Mouse (Mus musculus) cerebellum, adult 2 months (tissue): Measurements from ENCODE around the gene Tec.

Experiments
- CTCF ChIP-seq: fragments of 200-500 bp; IDR thresholded peaks from 2 replicates; pipeline ENCODE4 v1.5.1; 2011; ENCODE audit warnings: low read depth, mild to moderate bottlenecking, control low read depth, low read length, moderate library complexity, borderline replicate concordance; ENCODE audit not compliant: insufficient read depth
- POLR2A ChIP-seq: fragments of 200-500 bp; IDR thresholded peaks from 2 replicates; pipeline ENCODE4 v1.6.1; 2011; ENCODE audit warnings: low read length, control low read depth, borderline replicate concordance; ENCODE audit not compliant: insufficient read depth

DNA sequence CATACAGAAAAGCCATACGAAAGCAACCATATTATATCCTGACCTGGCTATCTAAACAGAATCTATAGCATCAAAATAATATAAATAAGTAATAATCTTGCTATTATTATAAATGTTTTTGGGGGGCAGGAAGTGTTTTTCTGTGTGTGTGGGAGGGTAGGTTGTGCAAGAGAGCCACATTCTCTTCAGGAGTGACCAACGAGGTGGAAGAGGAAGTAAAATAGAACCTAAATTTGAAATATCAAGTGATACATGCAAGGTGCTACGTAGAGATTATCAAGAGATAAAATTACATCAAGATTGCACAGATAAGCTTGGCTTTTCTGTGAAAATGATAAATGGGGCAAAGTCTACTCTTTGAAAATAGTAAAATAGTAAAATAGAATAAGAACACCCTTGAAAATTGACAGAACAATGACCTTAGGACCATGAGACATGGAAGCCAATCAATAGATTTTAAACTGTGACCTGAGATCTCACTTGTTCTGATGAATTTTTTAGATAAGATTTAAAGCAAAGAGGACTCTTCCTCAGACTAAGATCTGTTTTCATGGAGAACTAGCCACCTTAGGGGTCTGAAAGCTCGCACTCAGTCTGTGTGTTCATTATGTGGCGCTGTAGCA is 37.2 kb downstream of the Tec start:
- TF ChIP-seq CTCF (no peak), POLR2A (no peak)
